Mouse (Mus musculus): Measurements from ENCODE around the gene Lrig3. TPM values are rescaled to one million over a fixed set of nuclear protein-coding genes. Genes with fewer than 3 reads are reported as not detected.

The Lrig3 gene
- polyA plus RNA-seq (2015; fragmentation: Nextera tagmentation; extraction: Ambion mirVana), result 1.8 and 2.8 TPM in 2 replicates

DNA sequence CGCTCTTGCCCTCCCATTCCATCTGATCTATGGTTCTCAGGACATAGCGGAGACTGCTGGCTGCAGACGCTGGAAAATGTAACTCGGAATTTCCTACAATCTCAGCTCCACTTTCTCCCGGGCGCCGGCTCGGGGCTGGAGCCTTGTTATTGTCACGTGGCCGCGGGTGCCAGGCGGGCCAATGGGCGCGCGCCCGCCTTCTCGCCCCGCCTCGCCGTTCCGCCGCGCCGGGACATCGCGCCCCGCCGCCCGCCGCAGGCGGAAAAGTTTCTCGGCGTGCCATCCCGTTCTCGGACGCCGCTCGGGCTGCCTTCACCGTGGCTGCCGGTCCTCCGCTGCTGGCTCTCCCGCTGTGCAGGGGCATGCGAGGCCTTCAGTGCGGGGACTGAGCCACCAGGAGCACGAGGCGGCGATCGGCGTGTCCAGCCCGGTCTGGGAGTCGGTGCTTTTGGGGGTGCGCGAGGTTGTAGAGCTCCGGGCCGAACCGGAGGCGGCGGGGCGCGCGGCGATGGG is at the start of gene Lrig3:
Gene Lrig3 (plus strand): TSS at position 201 of the 513 bp plus-strand sequence.

Data from spleen, postnatal 0 days (tissue).